Mouse (Mus musculus): Measurements from ENCODE around the gene Alcam. TPM values are rescaled to one million over a fixed set of nuclear protein-coding genes. Genes with fewer than 3 reads are reported as not detected.

Alcam gene
- total RNA-seq, 2 experiments from 2014 or later, result 130 to 145 TPM

DNA sequence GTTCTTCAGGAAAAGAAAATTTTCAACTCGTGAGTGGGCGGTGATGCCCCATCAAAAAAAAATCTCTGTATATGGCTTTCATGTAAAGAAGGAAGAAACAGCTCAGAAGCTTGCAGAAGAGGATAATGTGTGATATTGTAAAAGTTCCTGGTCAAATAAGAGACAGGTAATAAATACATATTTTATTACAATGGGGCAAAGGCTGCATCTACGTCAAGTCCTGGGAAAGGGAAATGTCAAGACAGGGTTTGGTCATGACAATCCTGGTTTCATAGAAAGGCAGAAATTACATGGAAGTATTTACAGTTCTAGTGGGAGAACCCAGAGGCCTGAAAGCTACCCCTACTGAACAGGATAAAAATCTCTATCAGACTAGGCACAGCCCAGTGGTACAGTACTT is 7.9 kb downstream of the Alcam start:
- intact Hi-C loops (cut with DNase I), result no loop called here
- DNase-seq (ENCODE audit: low spot score in 2 of 2), result no peak

DNA sequence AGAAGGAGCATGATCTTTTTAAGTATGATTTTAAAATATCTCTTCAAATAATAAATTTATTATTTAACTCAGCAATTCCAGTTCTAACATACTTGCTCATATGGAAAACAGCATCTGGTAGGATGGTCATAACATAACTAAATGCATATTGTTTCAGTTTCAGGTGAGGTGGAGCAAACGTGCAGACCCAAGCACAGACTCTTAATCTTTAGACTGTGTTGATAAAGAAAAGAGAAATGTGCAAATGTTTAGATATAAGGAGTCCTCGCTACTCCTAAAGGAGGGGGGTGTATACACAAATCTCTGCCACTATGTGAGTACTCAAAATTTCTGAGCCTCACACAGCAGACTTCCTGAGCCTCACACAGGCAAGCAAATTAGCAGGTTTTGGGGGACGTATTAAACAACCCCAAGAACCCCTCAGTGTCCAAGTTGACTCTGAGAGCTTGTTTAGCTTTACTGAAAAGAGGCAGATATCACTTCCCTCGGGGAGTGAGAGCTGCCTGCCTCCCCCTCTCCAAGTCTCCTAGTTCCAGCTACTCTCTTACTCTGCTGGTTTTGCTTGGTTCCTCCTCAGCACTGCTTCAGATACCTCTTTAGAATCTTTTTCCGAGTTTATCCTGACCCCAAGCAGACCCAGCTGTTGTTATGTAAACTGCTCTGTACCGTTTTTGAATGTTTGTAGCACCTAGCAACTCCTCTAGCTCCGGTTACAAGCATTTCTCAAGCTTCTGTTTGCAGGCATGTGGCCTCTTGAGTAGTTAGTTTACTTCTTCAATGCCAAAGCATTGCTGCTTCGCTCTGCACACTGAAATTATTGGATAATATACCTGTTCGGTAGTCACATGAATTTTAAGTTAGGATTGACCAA is 10.0 kb downstream of the Alcam start:
- intact Hi-C loops (cut with DNase I), result no loop called here
- no peak for DNase-seq (ENCODE audit: low spot score in 2 of 2)

DNA sequence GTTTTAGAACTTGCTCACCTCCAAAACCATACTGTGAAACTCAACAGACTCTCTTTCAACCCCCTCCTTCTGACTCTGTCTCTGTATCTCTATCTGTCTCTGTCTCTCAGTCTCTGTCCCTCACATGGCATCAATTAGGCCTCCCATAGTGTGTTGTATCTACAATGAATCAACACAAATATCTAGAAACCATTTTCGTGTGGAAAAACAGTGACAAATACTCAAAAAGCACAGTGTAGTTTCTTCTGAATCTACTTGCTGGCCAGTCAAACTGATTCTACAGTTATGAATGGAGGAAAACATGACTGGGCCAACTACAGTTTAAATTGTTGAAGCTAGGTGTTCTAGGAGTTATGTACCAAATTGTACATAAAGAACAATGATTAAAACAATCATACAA is 10.8 kb downstream of the Alcam start:
- intact Hi-C loops (cut with DNase I), result no loop called here
- no peak for DNase-seq (ENCODE audit: low spot score in 2 of 2)

DNA sequence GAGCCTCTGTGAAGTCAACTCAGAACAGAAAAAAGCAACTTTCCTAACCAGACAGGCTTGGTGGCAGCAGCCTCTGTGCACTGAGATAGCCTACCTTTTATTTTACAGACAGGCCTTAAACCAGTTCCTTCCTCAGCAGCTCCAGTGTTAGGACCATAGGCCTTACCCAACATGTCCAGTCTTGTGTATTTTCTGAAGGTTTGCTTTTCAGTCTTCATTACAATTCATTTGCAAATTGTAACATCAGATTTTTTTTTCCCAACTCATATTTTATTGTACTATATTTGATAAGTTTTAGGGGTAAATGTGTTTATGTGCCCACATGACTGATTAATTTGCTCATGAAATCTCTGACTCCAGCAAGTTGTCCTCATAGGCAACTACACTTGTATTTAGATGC is 14.3 kb downstream of the Alcam start:
- DNase-seq (ENCODE audit: low spot score in 2 of 2), result no peak
- intact Hi-C loops (cut with DNase I), result no loop called here

DNA sequence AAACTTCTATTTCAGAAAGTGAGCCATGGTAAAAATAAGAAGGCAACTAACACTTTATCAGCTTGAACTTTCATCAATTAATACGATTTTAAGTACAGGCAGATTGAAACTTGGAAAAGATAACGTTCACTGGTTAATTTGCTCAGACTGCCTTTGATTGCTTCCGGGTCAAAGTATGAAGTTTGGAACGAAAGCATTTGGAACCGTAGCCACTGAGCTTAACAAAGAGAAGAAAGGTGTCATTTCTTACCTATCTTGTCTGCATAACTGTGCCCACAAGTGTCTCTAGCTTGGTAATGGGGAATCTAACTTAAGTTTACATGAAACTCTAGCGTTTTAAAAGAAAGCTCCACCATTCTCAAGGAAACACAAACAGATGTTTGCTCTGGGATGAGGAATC is 14.9 kb downstream of the Alcam start:
- intact Hi-C loops (cut with DNase I), result no loop called here
- no peak for DNase-seq (ENCODE audit: low spot score in 2 of 2)

DNA sequence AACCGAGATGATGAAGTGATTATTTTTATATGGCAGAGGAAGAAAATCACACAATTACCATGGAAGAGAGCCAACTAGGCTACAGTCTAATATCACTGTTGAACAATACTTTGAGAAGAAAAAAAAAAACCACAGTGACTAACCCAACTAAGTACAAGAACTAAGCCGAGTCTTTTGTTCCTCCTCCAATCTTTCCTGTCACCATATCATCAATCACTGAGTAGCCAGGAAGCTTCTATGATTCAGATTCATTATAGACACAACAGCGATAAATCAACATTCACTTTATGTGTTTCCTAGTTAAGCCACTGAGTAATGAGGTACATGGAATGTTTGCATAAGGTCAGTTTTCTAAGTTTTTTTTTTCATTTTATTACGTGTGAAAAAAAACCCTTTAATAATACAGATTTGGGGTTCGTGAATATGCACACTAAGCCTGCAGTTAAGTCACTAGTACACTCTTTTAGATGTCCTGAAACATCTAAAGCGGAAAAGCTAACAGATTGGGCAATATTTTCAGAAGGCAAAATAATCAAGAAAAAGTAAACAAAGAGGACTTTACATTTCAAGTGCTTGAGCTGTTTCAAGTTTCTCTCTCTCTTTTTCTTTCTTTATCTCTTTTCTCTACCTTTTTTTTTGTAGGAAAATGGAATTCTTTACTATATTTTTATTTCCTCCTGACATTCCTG is 15.5 kb downstream of the Alcam start:
- no peak for DNase-seq (ENCODE audit: low spot score in 2 of 2)
- intact Hi-C loops (cut with DNase I), result no loop called here

DNA sequence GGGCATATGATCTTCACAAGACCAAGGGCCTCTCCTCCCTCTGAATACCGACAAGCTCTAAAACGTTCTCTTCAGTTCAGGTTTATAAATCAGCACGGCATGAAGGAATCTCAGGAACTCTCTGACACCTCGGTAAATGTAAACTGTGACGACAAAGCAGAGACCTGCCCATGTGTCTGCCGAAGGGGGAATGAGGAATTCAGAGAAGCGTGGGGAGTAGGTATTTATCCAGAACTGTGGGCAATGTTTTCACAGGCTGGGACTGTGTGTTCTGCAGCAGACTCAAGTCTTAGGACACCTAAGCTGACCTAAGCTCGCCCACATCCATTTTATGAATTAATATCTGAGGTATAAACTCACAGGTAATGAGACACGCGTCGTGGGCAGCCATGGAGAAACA is 20.7 kb downstream of the Alcam start:
- no peak for DNase-seq (ENCODE audit: low spot score in 2 of 2)
- intact Hi-C loops (cut with DNase I), result no loop called here

DNA sequence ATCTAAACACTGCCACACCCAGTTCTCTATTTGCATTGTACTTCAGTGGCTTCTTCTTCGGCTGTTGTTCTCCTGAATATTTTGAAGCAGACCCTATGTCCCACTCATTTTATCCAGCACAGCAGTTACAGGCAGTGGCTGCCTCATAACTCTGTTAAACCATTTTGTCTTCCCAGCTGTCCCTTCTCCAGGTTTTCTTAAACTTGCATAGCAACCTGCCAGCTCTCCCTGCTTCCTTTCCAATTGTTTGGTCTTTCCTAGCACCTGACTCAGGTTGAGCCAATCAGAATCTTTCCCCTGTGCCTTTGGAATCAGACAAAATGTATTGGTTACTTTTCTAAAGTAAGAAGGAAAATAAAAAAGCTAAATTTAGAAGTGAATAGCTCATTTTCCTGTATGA is 21.8 kb downstream of the Alcam start:
- no peak for DNase-seq (ENCODE audit: low spot score in 2 of 2)
- intact Hi-C loops (cut with DNase I), result no loop called here

DNA sequence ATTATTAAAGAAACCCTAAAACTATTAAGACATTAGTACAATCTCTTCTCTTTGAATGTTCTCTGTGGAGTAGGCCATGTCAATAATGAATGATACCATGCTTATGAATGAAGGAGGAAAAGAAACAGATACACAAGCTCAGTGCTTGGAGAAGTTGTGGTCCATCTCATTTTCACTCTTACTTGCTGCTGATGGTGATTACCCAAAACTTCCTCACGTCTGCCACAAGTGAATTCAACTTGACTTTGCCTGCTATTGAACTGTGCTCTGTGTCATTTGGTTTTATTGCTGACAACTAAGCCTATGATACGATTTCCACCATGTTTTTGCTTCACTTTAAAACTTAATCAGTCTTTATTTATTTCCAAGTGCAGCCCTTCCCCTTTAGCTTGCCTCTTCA is 22.3 kb downstream of the Alcam start:
- intact Hi-C loops (cut with DNase I), result no loop called here
- no peak for DNase-seq (ENCODE audit: low spot score in 2 of 2)

DNA sequence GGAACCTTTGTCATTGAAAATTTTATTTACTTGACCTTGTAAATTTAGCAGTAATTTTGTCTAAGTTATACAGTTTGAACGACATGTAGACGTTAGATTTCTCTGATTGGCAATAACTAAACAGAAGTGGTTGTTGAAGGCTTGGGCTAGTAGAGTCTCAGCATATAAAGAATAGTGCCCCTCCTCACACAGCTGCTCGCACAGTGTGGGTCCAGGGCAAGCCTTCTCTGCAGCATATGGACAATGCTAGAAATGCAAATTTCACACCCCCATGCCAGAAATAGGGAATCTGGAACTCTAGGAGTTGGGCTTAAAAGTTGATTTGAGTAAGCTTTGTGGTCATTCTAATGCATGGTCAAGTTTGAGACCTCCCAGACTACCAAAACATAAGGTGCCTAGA is 23.8 kb downstream of the Alcam start:
- intact Hi-C loops (cut with DNase I), result no loop called here
- no peak for DNase-seq (ENCODE audit: low spot score in 2 of 2)

DNA sequence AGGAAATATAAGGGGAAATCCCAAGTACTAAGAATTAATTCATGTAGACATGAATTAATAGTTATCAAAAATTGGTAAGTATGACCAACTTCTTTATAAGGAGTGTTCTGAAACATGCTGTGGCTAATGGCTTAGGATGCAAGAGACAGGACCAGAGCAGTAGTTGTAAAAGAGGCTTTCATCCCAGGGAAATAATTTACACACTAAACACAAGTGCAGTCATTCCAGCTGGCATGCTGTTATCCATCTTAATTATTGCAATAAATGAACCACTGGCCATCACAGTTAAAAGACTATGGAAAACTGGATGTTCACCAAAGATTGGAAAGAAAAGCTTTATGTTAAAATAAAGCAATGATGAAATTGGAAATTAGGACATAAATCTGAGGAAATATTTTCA is 24.2 kb downstream of the Alcam start:
- intact Hi-C loops (cut with DNase I), result no loop called here

DNA sequence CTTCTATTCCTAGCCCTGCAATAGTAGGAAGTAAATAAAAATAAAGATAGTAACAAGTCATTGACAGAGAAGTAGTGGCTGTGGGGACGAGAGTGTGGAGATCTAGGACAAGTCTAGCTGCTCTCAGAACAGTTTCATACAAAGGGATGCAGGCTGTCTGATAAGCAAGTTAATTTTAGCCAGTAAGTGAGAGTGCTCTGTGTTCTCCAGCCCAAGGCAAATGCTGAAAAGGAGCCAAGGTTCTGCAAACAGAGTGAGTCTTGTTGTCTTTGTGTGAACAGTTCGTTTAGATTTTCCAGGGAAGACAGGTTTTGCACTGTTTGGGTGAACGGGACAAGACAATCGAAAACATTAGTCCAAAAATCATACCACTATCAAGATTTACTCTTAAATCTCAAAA is 25.4 kb downstream of the Alcam start:
- DNase-seq (ENCODE audit: low spot score in 2 of 2), result peak; percentile 47 to 50
- intact Hi-C loops (cut with DNase I), result no loop called here

More for the DNA sequence above, 24.2 kb downstream of the Alcam start:
- no peak for DNase-seq (ENCODE audit: low spot score in 2 of 2)

DNA sequence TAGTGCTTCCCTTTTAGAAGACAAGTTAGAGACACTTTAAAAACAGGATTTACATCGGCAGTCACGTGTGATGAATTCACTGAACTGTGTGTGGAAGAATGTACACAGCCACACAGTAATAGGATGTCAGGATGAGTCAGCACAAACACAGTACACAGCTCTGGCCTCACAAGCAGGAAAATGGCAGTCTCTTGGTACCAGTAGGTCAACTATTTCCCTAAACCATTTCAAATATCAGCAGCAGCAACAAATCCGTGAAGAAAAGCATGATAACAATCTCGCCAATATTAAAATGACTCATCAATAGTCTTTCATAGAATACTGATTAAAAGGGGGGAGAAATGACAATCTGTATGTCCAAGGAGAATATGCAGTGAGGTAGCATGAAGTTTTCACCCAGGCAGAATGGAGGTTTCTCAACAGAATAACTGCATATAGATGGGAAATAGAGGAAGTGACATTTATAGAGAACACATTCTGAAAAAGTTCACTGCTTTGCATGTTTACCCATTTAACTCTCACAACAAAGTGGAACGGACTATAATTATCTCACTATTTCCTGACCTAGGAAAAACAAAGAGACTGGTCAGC is 35.2 kb downstream of the Alcam start:
- intact Hi-C loops (cut with DNase I), result no loop called here
- DNase-seq (ENCODE audit: low spot score in 2 of 2), result no peak

DNA sequence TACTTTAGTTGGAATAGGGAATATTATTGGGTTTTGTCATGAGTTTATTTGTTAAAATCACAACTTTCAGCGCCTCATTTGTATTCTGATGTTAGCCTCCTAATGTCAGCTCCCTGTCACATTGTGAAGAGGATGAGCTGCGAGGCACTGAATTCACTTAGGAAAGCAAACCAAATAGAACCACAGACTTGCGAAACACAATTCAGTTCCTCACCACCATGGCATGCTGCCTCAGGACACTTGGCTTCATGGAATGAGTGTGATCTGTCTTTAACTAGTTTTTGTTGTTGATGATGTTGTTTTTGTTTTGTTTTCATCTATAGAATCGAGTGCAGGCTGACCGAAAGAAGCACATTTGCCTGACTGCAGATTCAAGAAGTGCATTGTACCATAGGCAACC is 35.9 kb downstream of the Alcam start:
- DNase-seq (ENCODE audit: low spot score in 2 of 2), result no peak
- intact Hi-C loops (cut with DNase I), result no loop called here

DNA sequence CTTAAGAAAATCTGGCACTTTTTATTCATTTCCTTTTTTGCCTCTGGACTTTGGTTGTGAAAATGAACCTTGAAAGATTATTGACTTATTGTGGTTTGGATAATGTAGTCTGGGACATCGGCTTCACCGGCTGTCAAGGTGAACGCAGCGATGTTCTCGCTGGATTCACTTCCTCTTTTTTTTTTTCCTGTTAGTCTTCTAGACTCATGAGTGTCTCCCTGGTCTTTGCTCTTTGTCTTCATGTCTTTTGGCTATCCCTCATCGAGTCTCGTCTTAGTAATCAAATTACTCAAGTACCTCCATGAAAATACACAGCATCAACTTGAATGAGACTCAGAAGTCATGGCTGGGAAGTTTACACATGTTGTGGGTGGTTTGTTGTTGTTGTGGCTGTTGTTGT is 36.7 kb downstream of the Alcam start:
- intact Hi-C loops (cut with DNase I), result no loop called here
- DNase-seq (ENCODE audit: low spot score in 2 of 2), result no peak

DNA sequence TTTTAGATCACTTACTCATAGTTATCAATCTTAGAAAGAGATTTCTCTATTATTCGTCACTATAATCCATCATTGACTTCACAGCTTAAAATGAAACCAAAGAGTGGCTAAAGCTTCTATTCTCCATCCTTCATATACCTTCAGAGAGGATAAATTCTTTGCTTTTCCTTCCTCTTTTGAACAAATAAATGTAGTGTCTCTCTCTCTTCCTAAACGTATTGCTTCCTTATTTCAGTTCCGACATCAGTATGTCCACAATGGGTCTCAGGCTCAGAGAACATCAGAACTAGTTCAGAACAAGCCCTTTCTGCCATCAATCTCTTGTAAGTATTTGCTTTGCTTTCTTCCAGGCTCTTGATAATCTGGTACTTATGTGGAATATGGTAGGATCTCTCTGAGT is 40.2 kb downstream of the Alcam start:
- intact Hi-C loops (cut with DNase I), result no loop called here
- DNase-seq (ENCODE audit: low spot score in 2 of 2), result no peak

DNA sequence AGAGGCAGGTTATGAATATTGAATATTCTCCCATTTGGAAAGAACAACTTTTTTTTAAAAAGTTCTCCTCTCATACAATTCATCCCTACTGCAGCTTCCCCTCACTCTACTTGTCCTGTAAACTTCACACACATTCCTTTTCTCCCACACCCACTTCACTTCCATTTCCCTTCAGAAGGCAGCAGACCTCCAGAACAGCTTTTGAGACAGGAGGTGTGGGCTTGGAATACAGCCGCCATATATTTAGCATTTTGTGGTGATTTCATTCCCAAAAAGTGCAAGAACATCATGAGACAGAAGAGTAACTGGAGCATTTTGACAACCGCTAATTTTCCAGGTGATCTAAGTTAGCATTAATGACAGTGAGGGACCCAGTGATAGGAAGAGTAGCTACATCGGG is 47.8 kb downstream of the Alcam start:
- intact Hi-C loops (cut with DNase I), result no loop called here
- peak in 1 of 2 experiments; percentile 32 for DNase-seq (ENCODE audit: low spot score in 2 of 2)

DNA sequence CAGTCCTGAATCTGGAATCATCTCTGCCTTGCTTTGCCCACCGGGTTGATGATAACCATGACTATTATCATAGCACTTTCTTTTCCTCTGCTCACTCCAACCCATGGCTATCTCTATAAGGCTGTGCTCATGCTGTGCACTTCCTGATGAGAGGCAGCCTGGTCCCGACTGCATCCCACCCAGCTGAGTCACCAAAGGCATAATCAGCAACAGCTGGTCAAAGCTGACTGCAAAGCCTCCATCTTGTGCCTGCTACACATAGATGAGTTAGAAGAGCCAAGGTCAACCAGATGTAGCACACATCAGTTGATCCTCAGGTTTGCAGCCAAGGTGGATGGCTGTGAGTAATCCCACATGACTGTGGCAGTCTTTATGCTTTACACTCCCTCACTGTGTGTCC is 48.6 kb downstream of the Alcam start:
- no peak for DNase-seq (ENCODE audit: low spot score in 2 of 2)
- intact Hi-C loops (cut with DNase I), result no loop called here

DNA sequence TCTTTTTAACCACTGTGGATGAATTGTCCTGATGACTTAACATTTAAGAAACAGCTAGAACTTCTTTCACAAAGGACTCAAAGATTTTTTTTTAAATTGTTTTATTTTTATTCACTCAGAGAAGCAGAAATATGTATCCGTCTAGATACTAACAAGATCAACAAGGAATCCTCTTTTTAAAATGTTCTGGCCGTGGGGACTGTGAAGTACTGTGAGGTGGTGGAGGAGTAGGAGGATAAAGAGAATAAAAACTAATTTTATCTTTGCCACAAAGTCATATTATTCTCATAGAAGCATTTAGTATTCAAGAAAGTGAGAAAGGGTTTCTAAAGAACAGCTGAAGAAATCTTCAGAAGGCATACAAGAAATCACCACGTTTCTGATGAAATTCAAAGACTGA is 54.8 kb downstream of the Alcam start:
- no peak for DNase-seq (ENCODE audit: low spot score in 2 of 2)
- intact Hi-C loops (cut with DNase I), result no loop called here

DNA sequence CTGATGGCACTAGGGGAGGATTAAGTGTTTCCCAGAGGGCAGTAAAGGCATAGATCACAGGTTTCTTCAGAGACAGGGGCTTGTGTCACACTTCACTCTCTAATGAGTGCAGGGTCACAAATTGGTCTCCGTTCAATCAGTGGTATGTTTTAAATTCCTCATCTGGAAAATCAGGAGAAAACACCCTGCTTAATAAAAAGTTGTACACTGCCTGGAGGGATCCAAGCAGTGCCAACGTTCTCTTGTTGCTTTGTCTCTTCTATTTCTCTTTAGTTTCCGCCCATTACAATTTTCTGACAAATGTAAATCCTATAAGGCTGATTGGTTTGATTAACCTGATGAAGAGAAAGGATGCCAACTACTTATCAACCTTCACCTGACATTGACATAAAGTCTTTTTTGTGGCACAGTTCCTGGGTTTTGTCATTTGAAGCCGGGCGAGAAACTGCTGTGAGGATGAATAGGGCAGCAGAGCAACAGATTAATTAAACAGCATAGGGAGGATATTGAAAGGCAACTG is 67.0 kb downstream of the Alcam start:
- intact Hi-C loops (cut with DNase I), result no loop called here
- no peak for DNase-seq (ENCODE audit: low spot score in 2 of 2)

All from left cerebral cortex, postnatal 14 days (tissue).